Mouse (Mus musculus) liver, embryonic 14.5 days (tissue): ENCODE data around the gene Aqp2.

Experiments used
- CTCF ChIP-seq: IDR thresholded peaks from 2 replicates; pipeline ENCODE4 v1.5.1; 2016; ENCODE audit warnings: antibody characterized with exemption, low read depth, control low read depth
- EP300 ChIP-seq: IDR thresholded peaks from 2 replicates; pipeline ENCODE4 v1.6.1; 2016; ENCODE audit warnings: antibody characterized with exemption, low read depth

DNA sequence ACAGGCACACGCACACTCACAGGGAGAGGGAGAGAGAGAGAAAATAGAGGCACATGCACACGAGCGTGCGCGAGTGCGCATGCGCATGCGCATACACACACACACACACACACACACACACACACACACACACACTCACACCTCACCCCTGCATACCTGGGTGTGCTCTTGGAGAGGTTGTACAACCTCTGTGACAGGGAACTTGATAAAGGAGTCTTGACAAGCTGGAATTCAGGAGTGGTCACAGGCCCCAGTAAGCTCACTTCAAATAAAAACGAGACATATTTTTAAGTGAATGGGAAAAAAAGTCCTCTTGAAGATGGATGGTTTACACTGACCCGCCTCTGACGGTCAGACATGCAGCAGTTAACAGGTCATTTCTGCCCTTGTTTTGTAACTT, 43.2 kb downstream of the Aqp2 start:
- TF ChIP-seq CTCF (no peak), EP300 (no peak)
